Mouse (Mus musculus): ENCODE measurements around the gene Flt1.

The Flt1 gene

GRCm38 (mm10) chr5:147539815-147540214, 186.0 kb downstream of the Flt1 start:
- DNase-seq, result no peak

GRCm38 (mm10) chr5:147539409-147539808, 186.4 kb downstream of the Flt1 start:
- no peak for DNase-seq

- no peak for DNase-seq
These were observed 193.8 kb downstream of the Flt1 start for GRCm38 (mm10) chr5:147532031-147532430.

GRCm38 (mm10) chr5:147527788-147528187, 198.0 kb downstream of the Flt1 start:
- DNase-seq, result no peak

- no peak for DNase-seq
These were observed 198.8 kb downstream of the Flt1 start for GRCm38 (mm10) chr5:147527006-147527405.
